Mouse (Mus musculus) lung, postnatal 0 days (tissue): Measurements from ENCODE around the gene Pkp2. TPM values are rescaled to one million over a fixed set of nuclear protein-coding genes. Genes with fewer than 3 reads are reported as not detected.

Experiments used
- ATAC-seq: fragments of 200-750 bp; cut with Nextera tagmentation; 2 replicates; pipeline ENCODE4 v1.8.0; 2017; ENCODE audit warnings: moderate library complexity
- DNase-seq: peaks from one replicate; pipeline ENCODE4 v3.0.0-alpha.2; 2016; ENCODE audit warnings: low spot score
- H3K27ac ChIP-seq: fragments of 300-500 bp; sonication (generic); 2 replicates; pipeline ENCODE4 v1.5.1; 2014; ENCODE audit warnings: antibody characterized with exemption, mild to moderate bottlenecking, low read length, mixed read lengths
- H3K27me3 ChIP-seq: fragments of 300-500 bp; sonication (generic); replicated peaks from 2 replicates; pipeline ENCODE4 v1.6.1; 2014; ENCODE audit warnings: low read length, mixed read lengths; ENCODE audit not compliant: insufficient read depth
- H3K36me3 ChIP-seq: fragments of 300-500 bp; sonication (generic); 2 replicates; pipeline ENCODE4 v1.6.1; 2014; ENCODE audit warnings: low read length, mixed read lengths; ENCODE audit not compliant: insufficient read depth
- H3K4me1 ChIP-seq: fragments of 300-500 bp; sonication (generic); 2 replicates; pipeline ENCODE4 v1.6.1; 2014; ENCODE audit warnings: antibody characterized with exemption, low read depth, low read length, mixed read lengths; ENCODE audit not compliant: insufficient read depth
- H3K4me2 ChIP-seq: fragments of 300-500 bp; sonication (generic); replicated peaks from 2 replicates; pipeline ENCODE4 v1.6.1; 2014; ENCODE audit warnings: low read depth, mild to moderate bottlenecking, low read length, moderate library complexity, mixed read lengths
- H3K4me3 ChIP-seq: fragments of 300-500 bp; sonication (generic); 2 replicates; pipeline ENCODE4 v1.5.1; 2014; ENCODE audit warnings: low read depth, low read length
- H3K9ac ChIP-seq: fragments of 300-500 bp; sonication (generic); replicated peaks from 2 replicates; pipeline ENCODE4 v1.6.1; 2014; ENCODE audit warnings: low read depth, mild to moderate bottlenecking
- H3K9me3 ChIP-seq: fragments of 300-500 bp; sonication (generic); 2 replicates; pipeline ENCODE4 v1.6.1; 2016; ENCODE audit warnings: low read length, mixed read lengths
- CTCF ChIP-seq: IDR thresholded peaks from 2 replicates; pipeline ENCODE4 v1.5.1; 2016; ENCODE audit warnings: antibody characterized with exemption, mild to moderate bottlenecking
- EP300 ChIP-seq: IDR thresholded peaks from 2 replicates; pipeline ENCODE4 v1.6.1; 2016; ENCODE audit warnings: antibody characterized with exemption, mild to moderate bottlenecking, control low read depth
- WGBS: fragments of 180-500 bp; shearing (Covaris S2); extraction: QIAGEN DNeasy Blood & Tissue Kit; methylation state at CpG from one replicate; pipeline ENCODE4 v1.1.7; 2014; 5-methylcytosine and 5-hydroxymethylcytosine counted together
- polyA plus RNA-seq: library from polyadenylated mRNA; unstranded; fragments of >200 nt; fragmentation: Nextera tagmentation; extraction: Ambion mirVana; gene quantifications from 2 replicates; pipeline ENCODE4 v1.2.1, GENCODE M21; 2015

Pkp2 gene
- polyA plus RNA-seq, 1 experiment from 2014 or later: 28.9 TPM

GRCm38 (mm10) chr16:16255217-16255616, 42.1 kb downstream of the Pkp2 start:
- Histone ChIP-seq H3K27me3 (no peaks in the 10 kb centered on the region), H3K36me3 (no peaks in the 10 kb centered on the region), H3K4me1 (no peaks in the 10 kb centered on the region), H3K4me3 (no peak overlapping the region), H3K9me3 (no peaks in the 10 kb centered on the region), H3K4me2 (no peak overlapping the region), H3K9ac (no peak overlapping the region), H3K27ac (no peak overlapping the region)
- WGBS: 39% methylated on average over 1 of the region's 1 CpGs
- ATAC-seq: no peak
- TF ChIP-seq EP300 (no peak), CTCF (no peak)
- DNase-seq: no peak

DNA sequence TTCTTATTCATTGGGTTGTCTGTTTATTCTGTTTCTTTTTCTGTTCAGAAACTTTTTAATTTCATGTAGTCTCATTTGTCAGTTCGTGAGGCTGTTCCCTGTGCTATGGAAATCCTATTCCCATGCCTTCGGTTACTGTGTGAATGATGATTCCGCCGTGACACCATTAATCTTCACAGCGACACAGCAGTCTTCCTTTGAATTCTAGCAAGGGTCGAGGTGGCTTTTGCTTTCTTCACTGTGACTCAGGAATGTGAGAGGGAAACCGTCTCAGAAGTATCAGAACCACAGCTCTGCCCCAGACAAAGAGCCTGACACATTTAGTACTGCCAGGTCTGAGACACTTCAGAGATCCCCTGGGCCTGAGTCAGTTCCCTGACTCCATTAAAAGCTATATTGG, 42.8 kb downstream of the Pkp2 start:
- Histone ChIP-seq H3K4me2 (no peak overlapping the region), H3K9me3 (no peaks in the 10 kb centered on the region), H3K27ac (no peak overlapping the region), H3K27me3 (no peaks in the 10 kb centered on the region), H3K4me3 (no peak overlapping the region), H3K4me1 (no peaks in the 10 kb centered on the region), H3K36me3 (no peaks in the 10 kb centered on the region), H3K9ac (no peak overlapping the region)
- ATAC-seq (no peak), DNase-seq (no peak)
- no peak for TF ChIP-seq CTCF
- TF ChIP-seq EP300: no peak
- WGBS: 55% methylated on average over 7 of the region's 7 CpGs

DNA sequence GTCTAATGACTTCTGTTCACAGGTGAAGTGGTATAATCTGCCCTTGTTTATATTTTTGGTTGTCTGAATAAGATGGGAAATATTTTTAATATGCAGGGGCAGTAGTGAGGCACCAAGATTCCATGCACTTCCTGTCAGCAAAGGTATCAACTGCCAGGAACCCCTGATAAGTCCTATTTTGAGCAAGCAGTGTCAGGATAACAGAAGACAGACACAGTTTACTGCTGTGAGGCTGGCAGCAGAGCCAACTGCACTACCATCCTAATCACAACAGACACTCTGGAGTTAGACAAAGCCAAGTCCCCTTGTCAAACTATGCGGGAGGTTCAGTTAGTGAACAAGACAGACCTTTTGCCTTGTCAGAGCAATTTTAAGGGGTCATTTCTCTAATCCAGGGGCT, 43.6 kb downstream of the Pkp2 start:
- Histone ChIP-seq H3K27me3 (no peaks in the 10 kb centered on the region), H3K36me3 (no peaks in the 10 kb centered on the region), H3K4me3 (no peak overlapping the region), H3K27ac (no peak overlapping the region), H3K9me3 (no peaks in the 10 kb centered on the region), H3K4me2 (no peak overlapping the region), H3K9ac (no peak overlapping the region), H3K4me1 (no peaks in the 10 kb centered on the region)
- WGBS: 54% methylated on average over 1 of the region's 1 CpGs
- no peak for TF ChIP-seq CTCF
- TF ChIP-seq EP300: no peak
- ATAC-seq (no peak), DNase-seq (no peak)

DNA sequence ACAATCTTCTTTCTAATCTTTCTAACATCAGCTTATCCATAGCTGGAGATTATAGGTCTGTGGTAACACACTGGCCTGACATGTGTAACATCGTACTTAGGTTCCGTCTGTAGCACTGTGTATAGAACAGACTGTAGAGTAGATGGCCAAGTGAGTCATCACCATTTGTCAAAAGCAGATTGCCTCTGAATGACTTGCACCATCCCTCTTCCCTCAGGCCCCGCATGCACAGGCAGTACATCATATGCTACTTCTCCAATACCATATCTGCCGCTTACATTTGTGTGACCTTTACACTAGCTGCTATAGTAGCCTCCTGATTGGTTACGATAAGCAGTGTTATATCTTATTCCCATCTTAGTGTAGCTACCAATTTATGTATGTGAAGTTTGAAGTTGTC, 47.8 kb downstream of the Pkp2 start:
- TF ChIP-seq CTCF (no peak), EP300 (no peak)
- Histone ChIP-seq H3K27me3 (no peaks in the 10 kb centered on the region), H3K4me3 (no peak overlapping the region), H3K36me3 (no peaks in the 10 kb centered on the region), H3K27ac (no peak overlapping the region), H3K4me2 (no peak overlapping the region), H3K4me1 (no peaks in the 10 kb centered on the region), H3K9me3 (no peaks in the 10 kb centered on the region), H3K9ac (no peak overlapping the region)
- no peak for DNase-seq
- ATAC-seq: no peak
- 88% methylated on average over 5 of the region's 5 CpGs for WGBS

GRCm38 (mm10) chr16:16261481-16261880, 48.4 kb downstream of the Pkp2 start:
- peak; percentile 49 for ATAC-seq
- H3K36me3 ChIP-seq: no peaks in the 10 kb centered on the region
- H3K9ac ChIP-seq: no peak overlapping the region
- TF ChIP-seq EP300: peak; percentile 57
- peak; percentile 18 for TF ChIP-seq CTCF
- H3K4me1 ChIP-seq: no peaks in the 10 kb centered on the region
- no peaks in the 10 kb centered on the region for H3K9me3 ChIP-seq
- no peaks in the 10 kb centered on the region for H3K27me3 ChIP-seq
- no peak overlapping the region for H3K4me2 ChIP-seq
- peak; percentile 68 for DNase-seq
- no peak overlapping the region; the same call in 1 of the 2 replicates for H3K27ac ChIP-seq
- WGBS: 41% methylated on average over 6 of the region's 6 CpGs
- H3K4me3 ChIP-seq: no peak overlapping the region

GRCm38 (mm10) chr16:16262436-16262835, 49.3 kb downstream of the Pkp2 start:
- H3K4me3 ChIP-seq: no peak overlapping the region
- no peak overlapping the region for H3K9ac ChIP-seq
- no peaks in the 10 kb centered on the region for H3K4me1 ChIP-seq
- ATAC-seq: peak; percentile 90
- H3K36me3 ChIP-seq: no peaks in the 10 kb centered on the region
- peak; percentile 58 for DNase-seq
- TF ChIP-seq EP300: peak; percentile 93
- TF ChIP-seq CTCF: no peak
- no peaks in the 10 kb centered on the region for H3K9me3 ChIP-seq
- no peak overlapping the region for H3K4me2 ChIP-seq
- H3K27me3 ChIP-seq: no peaks in the 10 kb centered on the region
- 0 out of 2 replicates have a peak overlapping the region, but pooled peaks have one; percentile 17 for H3K27ac ChIP-seq
- 63% methylated on average over 3 of the region's 3 CpGs for WGBS

- Histone ChIP-seq H3K4me3 (no peak overlapping the region), H3K36me3 (no peaks in the 10 kb centered on the region), H3K9ac (no peak overlapping the region), H3K4me2 (no peak overlapping the region), H3K27me3 (no peaks in the 10 kb centered on the region), H3K9me3 (no peaks in the 10 kb centered on the region), H3K27ac (no peak overlapping the region), H3K4me1 (no peaks in the 10 kb centered on the region)
- TF ChIP-seq EP300 (no peak), CTCF (no peak)
- no peak for ATAC-seq
- 66% methylated on average over 3 of the region's 3 CpGs for WGBS
- DNase-seq: no peak
Observed at GRCm38 (mm10) chr16:16272978-16273377, 59.9 kb downstream of the Pkp2 start.
